Mouse (Mus musculus) lung, embryonic 15.5 days (tissue): ENCODE results near the gene Med12. TPM values are rescaled to one million over a fixed set of nuclear protein-coding genes. Genes with fewer than 3 reads are reported as not detected.
"Not testable (repeated sequence)": the region's sequence is repeated elsewhere in the genome, so short reads cannot be mapped to it uniquely, and the experiment has no call there.

Experiments used
- ATAC-seq: fragments of 200-750 bp; cut with Nextera tagmentation; 2 replicates; pipeline ENCODE4 v1.8.0; 2017; ENCODE audit warnings: moderate number of reproducible peaks, borderline replicate concordance; ENCODE audit not compliant: low FRiP score, low TSS enrichment; ENCODE audit errors: extremely low read depth
- H3K27ac ChIP-seq: fragments of 300-500 bp; sonication (generic); 2 replicates; pipeline ENCODE4 v1.5.1; 2015; ENCODE audit warnings: moderate library complexity, mild to moderate bottlenecking, inconsistent platforms
- H3K27me3 ChIP-seq: fragments of 300-500 bp; sonication (generic); 2 replicates; pipeline ENCODE4 v1.6.1; 2015; ENCODE audit warnings: inconsistent platforms
- H3K36me3 ChIP-seq: fragments of 300-500 bp; sonication (generic); 2 replicates; pipeline ENCODE4 v1.6.1; 2015; ENCODE audit warnings: inconsistent platforms
- H3K4me1 ChIP-seq: fragments of 300-500 bp; sonication (generic); 2 replicates; pipeline ENCODE4 v1.6.1; 2015; ENCODE audit warnings: inconsistent platforms
- H3K4me2 ChIP-seq: fragments of 300-500 bp; sonication (generic); 2 replicates; pipeline ENCODE4 v1.6.1; 2015; ENCODE audit warnings: inconsistent platforms, mild to moderate bottlenecking, moderate library complexity
- H3K4me3 ChIP-seq: fragments of 300-500 bp; sonication (generic); 2 replicates; pipeline ENCODE4 v1.5.1; 2015; ENCODE audit warnings: mild to moderate bottlenecking, inconsistent platforms
- H3K9ac ChIP-seq: fragments of 300-500 bp; sonication (generic); 2 replicates; pipeline ENCODE4 v1.6.1; 2015; ENCODE audit warnings: inconsistent platforms
- H3K9me3 ChIP-seq: fragments of 300-500 bp; sonication (generic); 2 replicates; pipeline ENCODE4 v1.6.1; 2016; ENCODE audit warnings: inconsistent platforms
- WGBS: fragments of 180-500 bp; shearing (Covaris S2); methylation state at CpG from one replicate; pipeline ENCODE4 v1.1.7; 2015; 5-methylcytosine and 5-hydroxymethylcytosine counted together
- polyA plus RNA-seq: library from polyadenylated mRNA; unstranded; fragments of >200 nt; fragmentation: Nextera tagmentation; extraction: Ambion mirVana; gene quantifications from 2 replicates; pipeline ENCODE4 v1.2.1, GENCODE M21; 2015

Med12 gene
- polyA plus RNA-seq, 1 experiment from 2014 or later: 32.3 TPM

- H3K27me3 ChIP-seq, H3K4me2 ChIP-seq, H3K36me3 ChIP-seq, H3K4me1 ChIP-seq, H3K27ac ChIP-seq, H3K4me3 ChIP-seq, H3K9ac ChIP-seq, ATAC-seq, H3K9me3 ChIP-seq: not testable (repeated sequence)
- WGBS: 59% methylated on average over 2 of the region's 2 CpGs
These were observed 69.0 kb downstream of the Med12 start for GRCm38 (mm10) chrX:101342837-101343236.

- H3K9me3 ChIP-seq: no peaks in the 10 kb centered on the region
- no peak overlapping the region for H3K4me3 ChIP-seq
- WGBS: 78% methylated on average over 2 of the region's 2 CpGs
- H3K9ac ChIP-seq: no peak overlapping the region
- no peaks in the 10 kb centered on the region for H3K36me3 ChIP-seq
- H3K4me2 ChIP-seq: no peak overlapping the region
- H3K4me1 ChIP-seq: no peaks in the 10 kb centered on the region
- H3K27ac ChIP-seq: no peak overlapping the region
- H3K27me3 ChIP-seq: no peaks in the 10 kb centered on the region
- ATAC-seq: no peak
These were observed 71.6 kb downstream of the Med12 start for GRCm38 (mm10) chrX:101345456-101345855.

- Histone ChIP-seq H3K4me3 (no peak overlapping the region), H3K36me3 (no peaks in the 10 kb centered on the region), H3K9me3 (no peaks in the 10 kb centered on the region), H3K9ac (no peak overlapping the region), H3K4me2 (no peak overlapping the region), H3K27me3 (no peaks in the 10 kb centered on the region), H3K27ac (no peak overlapping the region), H3K4me1 (no peaks in the 10 kb centered on the region)
- 44% methylated on average over 4 of the region's 4 CpGs for WGBS
- ATAC-seq: no peak
These were observed 72.6 kb downstream of the Med12 start for GRCm38 (mm10) chrX:101346475-101346874.

Other genes with a start within 250 kb of the Med12 start
- 0.20 and 0.25 TPM in 2 replicates for gene Tex11, start 214.4 kb upstream of the Med12 start, polyA plus RNA-seq
- gene Slc7a3, start 188.0 kb upstream of the Med12 start, polyA plus RNA-seq: 0.52 and 0.64 TPM in 2 replicates
- gene Snx12, start 51.5 kb upstream of the Med12 start, polyA plus RNA-seq: 49.2 and 50.6 TPM in 2 replicates
- gene Foxo4, start 19.5 kb upstream of the Med12 start, polyA plus RNA-seq: 1.9 and 2.0 TPM in 2 replicates
- gene Gm614, start 10.0 kb upstream of the Med12 start, polyA plus RNA-seq: not detected in 2 replicates
- 19.4 and 27.6 TPM in 2 replicates for gene Il2rg, start 5.8 kb upstream of the Med12 start, polyA plus RNA-seq
- gene Gm20489, start 5.0 kb upstream of the Med12 start, polyA plus RNA-seq: not detected in 2 replicates
- gene Nlgn3, start 25.1 kb downstream of the Med12 start, polyA plus RNA-seq: 5.1 and 6.0 TPM in 2 replicates
- 0.49 and 1.3 TPM in 2 replicates for gene Gjb1, start 102.3 kb downstream of the Med12 start, polyA plus RNA-seq
- 29.8 and 32.2 TPM in 2 replicates for gene Zmym3, start 146.8 kb downstream of the Med12 start, polyA plus RNA-seq
- gene Nono, start 155.3 kb downstream of the Med12 start, polyA plus RNA-seq: 433 and 440 TPM in 2 replicates
- 3.8 and 5.2 TPM in 2 replicates for gene Itgb1bp2, start 175.1 kb downstream of the Med12 start, polyA plus RNA-seq